Mouse (Mus musculus): Measurements from ENCODE around the gene Sparcl1. TPM values are rescaled to one million over a fixed set of nuclear protein-coding genes. Genes with fewer than 3 reads are reported as not detected.
A peak's percentile ranks its signal among the peaks of the same experiment; 100 is the strongest.

Gene Sparcl1
- polyA plus RNA-seq, 1 experiment from 2014 or later = 206 TPM

DNA sequence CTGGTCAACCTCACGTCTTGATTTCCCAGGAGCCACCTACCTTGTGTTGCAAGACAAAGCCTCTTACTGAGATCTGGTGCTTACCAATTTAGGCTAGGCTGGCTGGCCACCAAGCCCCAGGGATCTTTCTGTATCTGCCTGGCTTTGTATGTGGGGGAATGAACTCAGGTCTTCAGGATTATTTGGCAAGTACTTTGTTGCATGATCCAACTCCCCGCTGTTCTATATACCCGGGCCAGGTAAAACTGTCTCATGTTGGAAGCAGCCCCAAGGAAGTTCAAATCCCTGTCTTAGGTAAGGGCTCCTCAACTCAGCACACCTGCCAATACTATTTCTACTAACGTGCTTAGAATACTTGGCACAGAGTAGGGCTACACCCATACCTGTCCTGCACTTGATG lies 17.4 kb upstream of the Sparcl1 start:
- WGBS = 74% methylated on average over 4 of the region's 4 CpGs
- ATAC-seq (ENCODE audit: low FRiP score, low TSS enrichment) = no peak
- no peak overlapping the region for H3K4me3 ChIP-seq (ENCODE audit: low read depth, low read length)

DNA sequence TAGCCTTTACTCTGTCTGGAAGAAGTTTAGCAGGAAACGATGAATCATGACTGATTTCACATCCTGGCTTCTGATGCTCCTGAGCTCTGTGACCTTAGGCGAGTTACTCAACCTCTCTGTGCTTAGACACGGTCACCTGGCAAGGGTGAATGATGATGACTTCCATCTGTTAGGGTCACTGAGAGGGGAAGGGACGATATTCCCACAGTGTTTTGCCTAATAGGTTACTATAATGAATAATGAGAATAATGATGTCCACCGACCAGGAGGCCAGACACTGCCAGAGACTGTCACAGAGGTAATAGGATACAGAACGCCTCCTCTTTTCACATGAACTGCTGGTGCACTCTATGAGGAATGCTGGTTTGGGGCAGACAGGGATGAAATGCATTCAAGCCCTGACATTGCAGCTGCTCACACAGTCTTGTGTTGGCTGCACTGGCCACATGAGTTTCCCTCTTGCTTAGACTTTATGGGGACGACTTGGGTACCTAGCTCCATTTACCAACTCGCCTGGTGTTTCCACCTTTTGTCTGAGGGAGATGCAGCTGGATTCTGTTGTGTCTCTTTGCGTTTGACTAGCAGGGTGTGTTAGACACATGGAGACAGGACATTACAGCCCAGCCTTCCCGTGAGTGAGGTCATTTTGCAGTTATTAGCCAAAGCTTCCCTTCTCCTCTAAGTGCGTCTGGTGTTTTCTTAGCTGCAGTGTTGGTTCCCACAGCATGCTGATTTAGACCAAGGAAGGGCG lies 14.9 kb upstream of the Sparcl1 start:
- no peak overlapping the region for H3K4me3 ChIP-seq (ENCODE audit: low read depth, low read length)
- H3K9me3 ChIP-seq (ENCODE audit: control insufficient read depth, low read length) = no peaks in the 10 kb centered on the region
- no peak overlapping the region for H3K4me2 ChIP-seq (replicated peaks; ENCODE audit: low read depth)
- peak overlapping the region; percentile 56; the same call in 1 of the 2 replicates for H3K27ac ChIP-seq (replicated peaks)
- H3K36me3 ChIP-seq (ENCODE audit: control insufficient read depth, insufficient read depth, low read length) = no peaks in the 10 kb centered on the region
- WGBS = 41% methylated on average over 12 of the region's 12 CpGs
- no peak for TF ChIP-seq EP300 (optimal IDR thresholded peaks at IDR 0.05)
- TF ChIP-seq CTCF (IDR thresholded peaks at IDR 0.05; ENCODE audit: low read depth) = no peak
- H3K9ac ChIP-seq (ENCODE audit: low read length) = no peak overlapping the region
- DNase-seq (ENCODE audit: low spot score) (no peak), ATAC-seq (ENCODE audit: low FRiP score, low TSS enrichment) (peak; percentile 36; the same call in 1 of the 2 replicates)
- H3K27me3 ChIP-seq (ENCODE audit: control insufficient read depth, insufficient read depth, low read length) = no peaks in the 10 kb centered on the region
- no peaks in the 10 kb centered on the region for H3K4me1 ChIP-seq (replicated peaks; ENCODE audit: control insufficient read depth, insufficient read depth)

More for the DNA sequence above, 17.4 kb upstream of the Sparcl1 start:
- no peaks in the 10 kb centered on the region for H3K9me3 ChIP-seq (ENCODE audit: control insufficient read depth, low read length)
- DNase-seq (ENCODE audit: low spot score) = no peak
- TF ChIP-seq CTCF (IDR thresholded peaks at IDR 0.05; ENCODE audit: low read depth) (no peak), EP300 (optimal IDR thresholded peaks at IDR 0.05) (no peak)
- no peaks in the 10 kb centered on the region for H3K36me3 ChIP-seq (ENCODE audit: control insufficient read depth, insufficient read depth, low read length)
- no peaks in the 10 kb centered on the region for H3K4me1 ChIP-seq (replicated peaks; ENCODE audit: control insufficient read depth, insufficient read depth)
- no peak overlapping the region for H3K4me2 ChIP-seq (replicated peaks; ENCODE audit: low read depth)
- no peaks in the 10 kb centered on the region for H3K27me3 ChIP-seq (ENCODE audit: control insufficient read depth, insufficient read depth, low read length)
- H3K27ac ChIP-seq (replicated peaks) = no peak overlapping the region
- H3K9ac ChIP-seq (ENCODE audit: low read length) = no peak overlapping the region

DNA sequence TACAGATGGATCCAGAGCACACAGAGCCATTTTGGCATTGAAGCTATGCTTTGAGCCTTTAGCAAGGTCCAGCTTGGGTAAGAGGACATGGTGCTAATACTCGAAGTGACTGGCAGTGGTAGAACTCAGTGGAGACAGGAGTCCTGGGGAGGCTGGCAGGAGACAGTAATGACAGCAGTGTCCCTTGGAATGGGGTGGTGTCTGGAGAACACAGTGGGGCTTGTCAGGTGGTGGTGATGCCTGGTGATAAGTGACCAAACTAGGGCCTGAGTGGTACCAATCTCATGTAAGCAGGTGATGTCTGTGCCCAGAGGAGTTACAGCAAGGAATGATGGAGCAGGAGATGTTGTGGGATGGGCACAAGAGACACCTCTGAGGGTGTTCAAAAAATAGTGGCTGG lies 13.8 kb upstream of the Sparcl1 start:
- Histone ChIP-seq H3K4me1 (replicated peaks; ENCODE audit: control insufficient read depth, insufficient read depth) (no peaks in the 10 kb centered on the region), H3K4me3 (ENCODE audit: low read depth, low read length) (no peak overlapping the region), H3K4me2 (replicated peaks; ENCODE audit: low read depth) (no peak overlapping the region), H3K27ac (replicated peaks) (no peak overlapping the region), H3K36me3 (ENCODE audit: control insufficient read depth, insufficient read depth, low read length) (no peaks in the 10 kb centered on the region), H3K27me3 (ENCODE audit: control insufficient read depth, insufficient read depth, low read length) (no peaks in the 10 kb centered on the region), H3K9ac (ENCODE audit: low read length) (no peak overlapping the region), H3K9me3 (ENCODE audit: control insufficient read depth, low read length) (no peaks in the 10 kb centered on the region)
- 75% methylated on average over 1 of the region's 1 CpGs for WGBS
- ATAC-seq (ENCODE audit: low FRiP score, low TSS enrichment) = no peak
- no peak for DNase-seq (ENCODE audit: low spot score)
- TF ChIP-seq CTCF (IDR thresholded peaks at IDR 0.05; ENCODE audit: low read depth) (no peak), EP300 (optimal IDR thresholded peaks at IDR 0.05) (no peak)

DNA sequence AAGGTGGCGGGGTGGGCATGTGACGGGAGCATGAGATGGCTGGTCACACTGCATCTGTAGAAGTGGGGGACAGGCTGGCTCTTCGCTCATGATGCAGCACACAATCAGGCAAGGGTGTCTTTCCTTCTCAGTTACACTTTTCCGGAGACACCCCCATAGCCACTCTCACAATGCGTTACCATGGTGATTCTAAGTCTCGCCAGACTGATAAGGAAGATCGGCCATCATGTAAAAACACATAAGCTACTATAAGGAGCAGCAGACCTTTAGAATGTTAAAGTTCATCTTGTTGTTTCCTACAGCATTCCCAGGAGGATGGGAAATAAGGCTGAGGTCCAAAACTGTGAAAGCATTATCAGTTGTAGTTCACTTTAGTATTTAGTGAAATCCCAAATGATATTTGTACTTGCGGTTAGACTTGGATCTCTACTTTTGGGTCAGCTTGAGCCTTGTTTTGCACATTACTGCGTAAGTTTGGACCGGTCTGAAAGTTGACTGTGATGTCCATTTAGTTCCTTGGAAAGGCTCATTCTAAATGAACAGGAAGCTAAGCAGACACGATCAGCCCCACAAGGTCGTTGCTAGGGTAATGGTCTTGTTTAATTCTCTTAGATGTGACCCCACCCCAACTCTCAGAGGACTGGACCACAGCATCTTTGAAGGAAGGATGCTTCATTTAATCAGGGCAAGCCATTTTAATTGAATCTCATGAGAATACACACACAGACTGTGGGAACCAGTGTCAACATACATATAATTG lies 13.2 kb upstream of the Sparcl1 start:
- Histone ChIP-seq H3K36me3 (ENCODE audit: control insufficient read depth, insufficient read depth, low read length) (no peaks in the 10 kb centered on the region), H3K27me3 (ENCODE audit: control insufficient read depth, insufficient read depth, low read length) (no peaks in the 10 kb centered on the region), H3K9me3 (ENCODE audit: control insufficient read depth, low read length) (no peaks in the 10 kb centered on the region), H3K27ac (replicated peaks) (no peak overlapping the region), H3K4me2 (replicated peaks; ENCODE audit: low read depth) (no peak overlapping the region), H3K4me3 (ENCODE audit: low read depth, low read length) (no peak overlapping the region), H3K9ac (ENCODE audit: low read length) (no peak overlapping the region), H3K4me1 (replicated peaks; ENCODE audit: control insufficient read depth, insufficient read depth) (no peaks in the 10 kb centered on the region)
- 81% methylated on average over 12 of the region's 12 CpGs for WGBS
- no peak for DNase-seq (ENCODE audit: low spot score)
- ATAC-seq (ENCODE audit: low FRiP score, low TSS enrichment) = no peak
- TF ChIP-seq EP300 (optimal IDR thresholded peaks at IDR 0.05) = no peak
- no peak for TF ChIP-seq CTCF (IDR thresholded peaks at IDR 0.05; ENCODE audit: low read depth)

DNA sequence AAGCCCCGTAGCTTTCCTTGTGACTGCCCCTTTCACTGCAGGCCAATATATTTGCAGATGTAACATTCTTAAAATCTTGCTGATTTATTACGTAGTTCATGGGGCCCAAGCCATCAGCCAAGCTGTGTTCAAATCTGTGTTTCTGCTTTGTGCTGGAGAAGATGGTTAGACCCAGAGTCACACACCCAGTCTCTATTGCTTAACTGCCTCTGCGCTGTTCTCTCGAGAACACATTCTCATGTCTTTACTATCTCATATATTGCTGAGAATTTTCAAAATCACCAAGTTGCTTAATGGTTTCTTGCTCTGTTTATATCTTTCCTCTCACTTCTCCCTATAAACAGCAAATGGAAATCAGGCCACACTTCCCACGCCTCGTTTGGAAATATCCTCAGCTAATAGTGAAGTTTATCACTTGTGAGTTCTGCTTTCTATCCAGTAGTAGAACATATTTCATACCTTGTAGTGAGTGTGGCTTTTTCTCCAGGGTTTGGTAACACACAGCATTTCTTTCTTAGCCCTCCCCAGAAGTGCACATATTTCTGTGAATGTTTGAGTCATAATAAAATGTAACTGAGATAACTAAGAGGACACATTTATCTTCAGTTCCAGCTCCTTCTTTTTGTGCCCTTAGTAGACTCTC lies 10.6 kb upstream of the Sparcl1 start:
- ATAC-seq (ENCODE audit: low FRiP score, low TSS enrichment) = peak; percentile 42; the same call in 1 of the 2 replicates
- Histone ChIP-seq H3K9ac (ENCODE audit: low read length) (no peak overlapping the region), H3K4me2 (replicated peaks; ENCODE audit: low read depth) (no peak overlapping the region), H3K9me3 (ENCODE audit: control insufficient read depth, low read length) (no peaks in the 10 kb centered on the region), H3K4me1 (replicated peaks; ENCODE audit: control insufficient read depth, insufficient read depth) (no peaks in the 10 kb centered on the region), H3K27me3 (ENCODE audit: control insufficient read depth, insufficient read depth, low read length) (no peaks in the 10 kb centered on the region), H3K36me3 (ENCODE audit: control insufficient read depth, insufficient read depth, low read length) (no peaks in the 10 kb centered on the region), H3K27ac (replicated peaks) (no peak overlapping the region), H3K4me3 (ENCODE audit: low read depth, low read length) (no peak overlapping the region)
- TF ChIP-seq EP300 (optimal IDR thresholded peaks at IDR 0.05) (no peak), CTCF (IDR thresholded peaks at IDR 0.05; ENCODE audit: low read depth) (no peak)
- no peak for DNase-seq (ENCODE audit: low spot score)
- WGBS = 48% methylated on average over 6 of the region's 6 CpGs
